Mouse (Mus musculus): Measurements from ENCODE around the gene Cnnm4.
"Not testable (repeated sequence)": the region's sequence is repeated elsewhere in the genome, so short reads cannot be mapped to it uniquely, and the experiment has no call there.

Cnnm4 gene

DNA sequence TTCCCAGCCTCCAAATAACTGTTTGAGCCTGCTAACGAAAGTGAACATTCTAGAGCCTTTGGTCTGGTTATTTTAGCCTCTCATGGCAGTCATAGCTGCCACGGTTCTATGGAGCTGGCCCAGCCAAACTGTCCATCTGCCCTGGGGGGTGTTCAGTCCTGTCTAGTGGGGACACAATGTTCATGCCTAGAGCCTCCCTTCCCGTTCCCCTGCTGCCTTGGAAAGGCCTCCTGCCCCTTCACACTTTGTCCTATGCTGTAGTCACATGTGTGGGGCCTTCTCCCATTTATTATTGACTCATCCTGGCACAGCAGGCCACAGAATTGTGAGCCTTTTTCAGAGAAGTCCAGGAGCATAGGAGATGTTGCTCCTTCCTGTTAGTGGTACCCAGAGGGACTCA, 46.8 kb downstream of the Cnnm4 start:
- DNase-seq: peak; percentile 52 to 55

- no peak for DNase-seq
Measured at GRCm38 (mm10) chr1:36519626-36520025, 48.2 kb downstream of the Cnnm4 start.

DNA sequence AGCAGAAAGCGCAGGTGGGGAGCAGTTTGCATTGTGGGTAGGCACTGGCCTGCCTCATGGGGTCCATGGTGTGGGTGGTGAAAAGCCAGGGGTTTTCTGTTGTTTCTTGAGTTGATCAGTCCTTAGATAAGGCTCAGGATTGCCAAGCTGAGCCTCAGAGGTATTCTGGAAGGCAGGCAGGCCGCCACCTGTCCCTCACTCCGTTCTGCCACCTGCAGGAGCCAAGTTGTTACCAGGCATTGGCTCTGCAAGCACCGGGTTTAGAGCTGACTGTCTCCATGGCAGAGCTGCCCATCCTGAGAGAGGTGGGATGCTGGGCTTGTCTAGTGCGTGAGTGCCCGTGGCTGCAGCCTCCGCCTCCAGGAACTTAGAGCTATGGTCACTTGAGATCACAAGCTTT, 50.8 kb downstream of the Cnnm4 start:
- peak; percentile 45 to 63 for DNase-seq

DNA sequence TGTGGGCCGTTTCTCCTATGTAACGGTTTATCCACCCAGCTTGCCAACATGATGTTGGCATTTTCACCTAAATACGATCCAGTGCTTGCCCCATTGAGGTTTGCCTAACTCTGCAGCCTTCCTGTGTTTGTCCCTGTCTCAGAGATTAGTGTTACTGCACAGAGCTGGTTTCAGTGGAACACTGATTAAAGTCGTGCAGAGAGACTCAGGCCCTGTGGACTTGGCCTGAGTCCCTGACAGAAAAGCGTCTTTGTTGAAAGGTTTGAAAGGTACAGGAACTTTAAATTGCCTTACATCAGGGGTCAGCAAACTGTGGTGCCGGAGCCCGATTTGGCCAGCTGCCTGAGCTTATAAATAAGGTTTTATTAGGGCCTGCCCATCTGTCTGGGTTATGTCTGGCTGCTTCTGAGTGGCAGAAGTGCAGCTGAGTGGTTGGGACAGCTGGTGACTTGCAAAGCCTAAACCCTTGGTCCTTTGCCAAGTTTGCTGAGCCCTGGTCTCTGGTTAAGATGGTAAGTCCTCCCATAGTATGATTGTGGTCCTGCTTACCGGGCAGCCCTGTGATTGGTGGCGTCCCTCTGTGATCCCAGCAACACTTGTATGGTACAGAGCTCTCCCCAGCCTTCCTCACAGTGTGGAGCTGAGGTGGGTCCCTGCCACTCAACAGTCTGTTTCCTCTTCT, 52.1 kb downstream of the Cnnm4 start:
- no peak for DNase-seq

- no peak for DNase-seq
Measured at GRCm38 (mm10) chr1:36524058-36524457, 52.6 kb downstream of the Cnnm4 start.

DNA sequence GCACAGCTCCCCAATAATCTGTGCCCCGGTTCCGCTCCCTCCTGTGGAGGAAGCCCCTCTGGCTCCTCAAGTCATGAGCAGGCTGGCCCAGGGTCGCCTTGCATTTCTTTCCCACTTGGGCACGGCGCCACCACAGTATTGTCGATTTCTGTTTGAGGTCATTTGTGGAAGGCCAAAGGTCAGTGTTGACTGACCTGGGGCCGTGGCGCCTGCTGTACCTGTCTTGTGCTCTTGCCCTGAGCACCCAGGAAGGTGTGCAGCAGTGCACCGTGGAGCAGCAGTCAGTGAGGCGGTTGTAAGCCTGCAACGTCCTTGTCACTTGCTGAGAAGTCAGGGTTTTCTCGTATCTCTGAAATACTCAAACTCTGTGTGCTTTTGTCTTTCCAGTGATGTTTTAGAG, 54.4 kb downstream of the Cnnm4 start:
- no peak for DNase-seq

DNA sequence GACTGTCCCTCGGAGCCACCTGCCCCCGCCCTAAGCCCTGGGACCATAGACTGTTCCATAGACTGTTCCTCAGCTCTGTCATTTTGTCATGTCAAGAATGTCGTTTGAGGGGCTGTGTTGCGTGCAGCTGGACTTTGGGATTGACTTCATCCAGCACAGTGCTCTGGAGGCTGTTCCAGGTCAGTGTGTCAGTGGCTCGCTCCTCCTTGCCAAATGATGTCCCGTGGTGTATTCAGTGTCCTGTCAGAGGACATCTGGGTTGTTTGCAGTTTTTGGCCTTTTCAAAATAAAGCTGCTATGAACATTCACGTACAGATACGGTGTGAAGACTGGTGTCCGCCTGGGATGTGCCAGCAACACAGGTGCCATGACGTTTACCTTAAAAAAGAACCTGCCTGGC, 55.5 kb downstream of the Cnnm4 start:
- no peak for DNase-seq

GRCm38 (mm10) chr1:36528351-36528750, 56.9 kb downstream of the Cnnm4 start:
- DNase-seq: no peak

DNA sequence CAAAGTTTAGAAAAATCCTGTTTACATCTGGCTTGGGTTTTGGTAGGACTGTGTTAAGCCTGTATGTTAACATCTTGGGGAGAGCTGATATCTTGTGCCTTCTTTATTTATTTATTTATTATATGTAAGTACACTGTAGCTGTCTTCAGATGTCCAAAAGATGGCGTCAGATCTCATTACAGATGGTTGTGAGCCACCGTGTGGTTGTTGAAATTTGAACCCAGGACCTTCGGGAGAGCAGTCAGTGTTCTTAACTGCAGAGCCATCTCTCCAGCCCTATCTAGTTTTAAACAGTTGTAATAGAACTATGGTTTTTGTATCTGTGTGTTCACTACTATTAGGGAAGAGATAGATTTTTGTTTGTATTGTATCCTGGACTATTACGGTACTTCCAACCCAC, 57.9 kb downstream of the Cnnm4 start:
- DNase-seq: no peak

DNA sequence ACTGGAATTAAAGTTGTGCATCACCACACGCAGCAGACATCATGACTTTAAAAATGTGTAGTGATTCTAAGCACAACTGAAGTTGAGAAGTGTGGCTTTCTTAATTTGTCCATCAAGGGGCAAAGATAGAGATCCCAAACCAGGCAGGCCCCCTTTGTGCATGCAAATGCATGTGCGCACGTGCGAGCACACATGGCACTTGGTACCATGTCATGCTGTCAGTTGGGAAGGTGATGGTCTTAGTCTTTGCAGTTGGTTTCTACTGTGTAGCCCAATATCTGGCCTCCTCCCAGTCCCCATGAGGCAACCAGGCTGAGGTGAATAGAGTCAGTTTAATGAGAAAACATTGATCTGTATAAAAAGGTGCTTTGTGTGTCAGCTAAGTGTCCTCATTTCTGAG, 58.5 kb downstream of the Cnnm4 start:
- no peak for DNase-seq

DNA sequence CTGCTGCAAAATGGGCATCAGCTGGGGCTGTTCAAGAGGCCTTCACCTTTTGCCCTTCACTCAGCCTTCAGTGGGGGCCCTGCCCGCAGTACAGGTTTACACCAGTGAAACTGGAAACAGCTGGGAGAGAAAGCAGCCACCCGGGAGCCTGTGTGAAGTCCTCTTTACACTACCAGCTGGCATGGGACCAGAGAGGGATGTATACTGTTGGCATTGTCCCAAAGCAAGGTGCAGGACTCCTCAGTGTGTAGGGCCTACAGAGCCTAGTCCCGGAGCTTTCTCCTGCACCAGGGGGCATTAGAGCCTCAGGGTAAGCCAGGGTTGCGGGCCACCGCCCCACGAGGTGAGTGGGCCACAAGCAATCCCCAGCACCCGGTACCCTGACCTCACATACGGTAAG, 59.1 kb downstream of the Cnnm4 start:
- peak in 1 of 2 experiments; percentile 56 for DNase-seq

- no peak for DNase-seq
Measured at GRCm38 (mm10) chr1:36530962-36531361, 59.5 kb downstream of the Cnnm4 start.

DNA sequence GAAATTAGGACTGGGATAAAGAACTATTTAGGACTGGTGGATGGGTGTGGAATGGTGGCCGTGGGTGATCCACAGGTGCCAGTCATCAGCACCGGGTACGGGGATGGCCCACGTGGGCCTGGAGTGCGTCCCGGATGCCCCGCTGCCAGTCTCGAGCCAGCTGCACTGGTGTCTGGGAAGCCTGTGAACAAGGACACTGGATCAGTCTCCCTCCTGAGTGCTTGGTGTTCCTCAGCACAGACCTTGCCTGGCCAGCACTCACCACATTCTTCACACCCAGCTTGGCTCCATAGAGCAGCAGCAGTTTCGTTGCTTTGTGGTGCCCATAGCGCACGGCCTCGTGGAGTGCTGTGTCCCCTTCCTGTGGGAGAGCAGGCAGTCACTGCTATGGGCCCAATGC, 60.0 kb downstream of the Cnnm4 start:
- no peak for DNase-seq

DNA sequence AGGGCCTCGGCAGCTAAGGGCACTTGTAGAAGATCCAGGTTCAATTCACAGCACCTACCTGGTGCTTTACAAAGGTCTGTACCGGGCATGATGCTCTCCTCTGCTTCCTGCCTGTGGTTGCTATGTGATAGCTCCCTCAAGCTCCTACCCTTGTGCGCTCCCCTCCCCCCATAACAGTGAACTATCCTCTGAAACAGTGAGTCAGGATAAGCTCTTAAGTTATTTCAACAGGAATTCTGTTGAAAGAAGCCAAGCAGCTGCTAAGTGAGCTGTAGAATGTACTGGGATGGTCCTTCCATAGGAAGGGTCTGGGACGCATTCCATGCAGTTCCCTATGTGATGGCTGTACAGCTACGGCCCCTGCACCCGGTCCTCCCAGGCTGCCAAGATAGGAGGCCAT, 62.1 kb downstream of the Cnnm4 start:
- no peak for DNase-seq

DNA sequence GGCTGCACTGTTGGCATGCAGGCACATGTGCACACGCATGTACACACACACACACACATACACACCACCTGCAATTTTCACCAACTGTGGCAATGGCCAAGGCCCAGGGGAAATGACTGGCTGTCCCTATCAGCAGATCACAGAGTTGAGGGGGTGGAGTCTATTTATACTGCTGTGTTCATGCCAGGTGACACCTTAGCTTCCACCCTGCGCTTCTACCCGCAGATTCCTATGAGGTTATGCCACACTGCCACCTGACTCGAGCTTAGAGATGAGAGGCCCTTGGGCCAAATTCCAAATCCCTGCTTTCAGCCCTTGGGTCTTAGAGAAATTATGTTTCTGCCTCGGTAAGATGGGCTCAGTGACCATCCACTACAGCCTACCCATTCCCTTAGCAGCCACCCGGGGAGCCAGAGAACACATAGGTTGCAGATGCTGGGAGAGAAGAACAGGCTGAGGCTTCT, 63.2 kb downstream of the Cnnm4 start:
- DNase-seq: no peak

DNA sequence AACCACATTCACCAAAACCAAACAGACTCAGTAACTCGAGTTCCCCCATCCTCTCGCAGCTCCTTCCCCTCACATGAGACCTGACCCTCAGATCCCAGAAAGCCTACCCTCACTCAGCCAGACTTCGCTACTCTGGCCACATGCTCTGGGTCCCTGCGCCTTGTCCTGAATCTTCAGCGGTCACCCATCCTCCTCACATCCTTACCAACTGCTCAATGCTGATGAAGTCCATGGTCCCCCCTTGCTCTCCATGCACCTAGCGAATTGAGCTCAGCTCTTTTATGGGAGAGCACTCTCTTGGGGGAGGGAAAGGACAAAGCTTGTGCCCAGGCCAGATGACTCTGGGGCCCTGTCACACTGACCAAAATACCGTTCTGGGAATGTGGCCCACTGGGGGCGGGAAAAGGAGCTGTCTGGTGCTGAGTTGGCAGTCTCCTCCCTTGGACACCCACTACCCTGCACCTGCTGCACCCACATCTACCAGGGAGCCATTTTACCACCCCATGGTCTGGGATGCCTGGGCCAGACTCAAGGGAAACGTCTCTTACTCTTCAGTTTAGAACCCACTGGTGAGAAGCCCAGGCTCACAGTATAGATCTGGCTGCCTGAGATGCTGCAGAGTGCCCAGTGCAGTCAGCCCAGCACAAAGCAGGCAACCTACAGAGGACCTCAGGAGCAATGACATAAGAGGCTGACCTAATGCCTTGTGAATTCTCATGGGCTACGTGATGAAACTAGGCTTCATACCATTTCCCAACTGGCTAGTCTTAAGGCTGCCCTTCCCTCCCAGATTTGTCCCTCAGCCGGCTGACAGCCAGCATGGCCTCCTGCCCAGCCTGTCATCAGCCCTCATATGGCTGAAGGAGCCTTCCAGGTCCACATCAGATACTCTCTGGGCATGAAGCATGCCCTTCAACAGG, 64.3 kb downstream of the Cnnm4 start:
- peak; percentile 78 to 85 for DNase-seq

DNA sequence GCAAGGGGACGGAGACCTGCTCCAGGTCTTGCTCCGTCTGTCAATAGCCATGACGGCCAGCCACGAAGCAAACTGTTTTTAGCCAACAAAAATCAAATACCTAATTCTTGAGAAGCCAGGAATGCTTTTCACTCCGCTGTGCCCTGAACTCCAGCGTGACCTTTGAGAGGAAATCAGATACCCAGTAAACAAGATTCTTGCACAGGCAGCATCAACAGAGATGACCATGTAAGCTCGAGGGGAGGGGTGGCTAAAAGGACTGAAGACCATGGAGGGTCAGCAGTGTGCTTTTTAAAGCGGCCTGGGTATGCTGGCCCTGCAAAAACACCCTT, 64.9 kb downstream of the Cnnm4 start:
- no peak for DNase-seq

DNA sequence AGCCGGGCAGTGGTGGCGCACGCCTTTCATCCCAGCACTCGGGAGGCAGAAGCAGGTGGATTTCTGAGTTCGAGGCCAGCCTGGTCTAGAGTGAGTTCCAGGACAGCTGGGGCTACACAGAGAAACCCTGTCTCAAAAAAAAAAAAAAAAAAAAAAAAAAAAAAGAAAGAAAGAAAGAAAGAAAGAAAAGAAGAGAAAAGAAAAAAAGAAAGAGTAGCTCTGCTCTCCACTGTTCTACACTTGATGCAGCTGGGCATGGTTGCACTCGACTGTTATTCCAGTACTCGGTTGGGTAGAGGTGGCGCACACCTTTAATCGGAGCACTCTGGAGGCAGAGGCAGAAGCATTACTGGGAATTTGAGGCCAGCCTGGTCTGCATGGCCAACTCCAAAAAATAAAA, 65.4 kb downstream of the Cnnm4 start, which contains the start of gene Ankrd23:
Ankrd23 (minus strand) TSS at position 101 of the 400 bp plus-strand sequence.
- DNase-seq: not testable (repeated sequence)

DNA sequence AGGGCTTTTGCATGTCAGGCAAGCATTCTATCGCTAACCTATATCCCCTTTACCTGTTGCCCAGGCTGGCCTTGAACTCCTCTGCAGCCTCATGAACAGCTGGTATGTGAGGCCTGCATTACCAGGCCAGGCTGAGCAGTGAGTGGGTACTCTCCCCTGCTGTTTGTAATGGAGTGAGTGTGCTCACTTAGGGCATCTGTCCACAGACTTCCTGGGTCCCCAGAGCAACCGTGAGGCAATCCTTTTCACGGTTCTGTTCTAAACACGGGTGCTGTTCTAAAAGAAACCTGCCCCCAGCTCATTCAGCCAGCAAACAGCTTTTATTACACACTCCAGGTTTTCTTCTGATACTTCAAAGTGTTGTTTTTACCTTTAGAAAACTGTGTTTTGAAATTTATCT, 67.3 kb downstream of the Cnnm4 start:
- DNase-seq: no peak

DNA sequence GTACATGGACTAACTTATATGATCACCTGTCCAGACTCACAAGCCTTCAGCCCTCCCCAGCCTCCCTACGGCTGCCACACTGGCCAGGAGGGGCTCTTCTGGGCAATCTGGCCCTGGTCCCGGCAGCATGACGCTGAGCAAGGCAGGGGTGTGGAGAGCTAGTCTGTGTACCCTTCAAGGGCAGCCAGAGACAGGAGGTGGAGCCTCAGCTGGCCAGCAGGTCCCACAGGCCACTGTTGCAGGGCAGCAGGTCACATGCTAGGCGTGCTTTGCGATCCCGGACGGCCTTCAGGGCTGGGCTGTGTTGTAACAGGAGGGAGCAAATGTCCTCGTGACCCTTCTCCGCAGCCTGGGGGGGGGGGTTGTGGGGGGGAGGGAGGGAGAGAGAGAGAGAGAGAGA, 67.8 kb downstream of the Cnnm4 start, which contains the start of gene Gm42417:
Gm42417 (minus strand) TSS at position 244 of the 400 bp plus-strand sequence.
- peak in 1 of 2 experiments; percentile 43 for DNase-seq

GRCm38 (mm10) chr1:36540132-36540531, 68.7 kb downstream of the Cnnm4 start:
- DNase-seq: no peak

GRCm38 (mm10) chr1:36540807-36541206, 69.4 kb downstream of the Cnnm4 start:
- no peak for DNase-seq

- peak; percentile 73 to 81 for DNase-seq
Measured at GRCm38 (mm10) chr1:36541844-36542243, 70.4 kb downstream of the Cnnm4 start.

DNA sequence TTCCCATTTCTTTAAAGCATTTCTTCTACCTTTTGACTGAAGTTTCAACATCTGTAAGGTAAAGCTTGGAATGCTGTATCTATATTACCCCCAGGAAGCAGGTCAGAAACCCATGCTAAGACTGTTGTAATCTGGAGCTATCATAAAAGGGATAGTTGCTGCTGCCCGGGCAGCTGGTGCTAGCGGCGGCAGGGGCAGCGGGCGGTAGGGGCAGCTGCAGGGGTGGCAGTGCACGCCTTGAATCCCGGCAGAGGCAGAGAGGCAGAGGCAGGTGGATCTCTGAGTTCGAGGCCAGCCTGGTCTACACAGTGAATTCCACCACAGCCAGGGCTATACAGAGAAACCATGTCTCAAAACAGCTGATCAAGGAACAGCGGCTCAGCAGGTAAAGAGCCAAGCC, 71.5 kb downstream of the Cnnm4 start:
- DNase-seq: no peak

All from cerebellum, postnatal 25 days (tissue).